18 mouse cellular contexts compared by ENCODE assay signal in genomic region chr10:99388986-99389385, GRCm38 (mm10).
"Had no signal": no experiment of that assay in that cellular context is flagged by ENCODE, and none has a peak within 500 bp of the region (broad histone marks: within the 10 kb centered on the region; RNA-seq: fewer than 3 reads in every experiment).

No protein-coding gene starts in this region.

- H3K9ac ChIP-seq: heart, embryonic 13.5 days; heart, embryonic 15.5 days; hindbrain, embryonic 12.5 days; hindbrain, embryonic 14.5 days; kidney, embryonic 15.5 days; limb, embryonic 13.5 days; limb, embryonic 15.5 days; liver, embryonic 12.5 days had no signal

- H3K36me3 ChIP-seq: heart, embryonic 13.5 days; heart, embryonic 15.5 days; hindbrain, embryonic 12.5 days; kidney, embryonic 15.5 days; limb, embryonic 13.5 days; limb, embryonic 15.5 days; liver, embryonic 12.5 days had no signal

- ATAC-seq: hindbrain, embryonic 16.5 days; intestine, embryonic 16.5 days; liver, embryonic 12.5 days had no signal

- H3K27me3 ChIP-seq: heart, embryonic 13.5 days; heart, embryonic 15.5 days; hindbrain, embryonic 12.5 days; kidney, embryonic 15.5 days; liver, embryonic 12.5 days had no signal

- H3K4me3 ChIP-seq: heart, adult 2 months; heart, embryonic 13.5 days; heart, embryonic 15.5 days; hindbrain, embryonic 12.5 days; kidney, embryonic 15.5 days; left cerebral cortex, adult 2 months; limb, embryonic 13.5 days; limb, embryonic 15.5 days; liver, embryonic 12.5 days had no signal

- H3K4me1 ChIP-seq: hindbrain, embryonic 12.5 days; liver, embryonic 12.5 days had no signal

- H3K4me2 ChIP-seq: heart, embryonic 11.5 days; heart, embryonic 13.5 days; heart, embryonic 15.5 days; hindbrain, embryonic 12.5 days; hindbrain, embryonic 14.5 days; kidney, embryonic 15.5 days; limb, embryonic 13.5 days; limb, embryonic 15.5 days; liver, embryonic 12.5 days had no signal

- H3K9me3 ChIP-seq: heart, embryonic 13.5 days; heart, embryonic 15.5 days; hindbrain, embryonic 12.5 days; kidney, embryonic 15.5 days; limb, embryonic 13.5 days; limb, embryonic 15.5 days; liver, embryonic 12.5 days had no signal

- H3K27ac ChIP-seq: heart, adult 2 months; heart, embryonic 13.5 days; heart, embryonic 15.5 days; hindbrain, embryonic 12.5 days; hindbrain, embryonic 14.5 days; kidney, embryonic 15.5 days; left cerebral cortex, adult 2 months; limb, embryonic 13.5 days; limb, embryonic 15.5 days; liver, embryonic 12.5 days had no signal

- DNase-seq: gastrocnemius, postnatal 14 days; gastrocnemius, postnatal 36 days; heart, adult 11 months; heart, adult 2 months; heart, postnatal 14 days; heart, postnatal 36 days had no signal
